Comparison of ENCODE assay signal across 8 mouse cellular contexts in genomic region chr8:126852184-126852583, GRCm38 (mm10).
A peak's percentile ranks its signal among the peaks of the same experiment; 100 is the strongest.
DNase-seq lines count a peak whose midpoint lies in the region; ATAC-seq and TF ChIP-seq lines count a peak whose summit lies in the region.

No protein-coding gene starts in this region.

- H3K9me3 ChIP-seq in CH12.LX (replicated peaks; ENCODE audit: low read length) = no peaks in the 10 kb centered on the region
- H3K9me3 ChIP-seq in hindbrain, embryonic 16.5 days (ENCODE audit: control insufficient read depth, low read length) = no peaks in the 10 kb centered on the region
- no peaks in the 10 kb centered on the region for H3K9me3 ChIP-seq in lung, embryonic 14.5 days (ENCODE audit: low read depth, low read length)

- in situ Hi-C loops in CH12.LX (cut with MboI; ENCODE audit: low pct_ligation_motif_present, low pct_unique_long_range_greater_than_20kb, low sequenced_read_pairs) = loop anchor here (5.0 kb wide), 1 partner anchor 65 kb away; no protein-coding TSS in a partner anchor

- TF ChIP-seq CTCF in heart, adult 2 months (IDR thresholded peaks at IDR 0.05) = no peak
- TF ChIP-seq CTCF in CH12.LX (conservative IDR thresholded peaks at IDR 0.05 in 1 of 2, IDR thresholded peaks at IDR 0.05 in 1 of 2; ENCODE audit: low read depth in 2 of 2, low read length in 2 of 2) = no peak
- TF ChIP-seq CTCF in lung, embryonic 14.5 days (IDR thresholded peaks at IDR 0.05; ENCODE audit: low read depth) = no peak

- no peak overlapping the region for H3K4me3 ChIP-seq in heart, adult 2 months
- no peak overlapping the region for H3K4me3 ChIP-seq in CH12.LX (replicated peaks in 1 of 3; ENCODE audit: low read depth in 2 of 3, low read length in 2 of 3, poor library complexity in 1 of 3)
- no peak overlapping the region for H3K4me3 ChIP-seq in hindbrain, embryonic 16.5 days (ENCODE audit: low read length)
- H3K4me3 ChIP-seq in lung, embryonic 14.5 days (ENCODE audit: low read depth, low read length) = no peak overlapping the region

- no peak for TF ChIP-seq EP300 in heart, adult 2 months (IDR thresholded peaks at IDR 0.05; ENCODE audit: insufficient read depth, low read depth, low read length)
- TF ChIP-seq EP300 in CH12.LX (IDR thresholded peaks at IDR 0.05; ENCODE audit: low read length) = peak; percentile 34; the same call in 1 of the 2 replicates

- dilution Hi-C loops in CH12.LX (cut with MboI; ENCODE audit: extremely low pct_ligation_motif_present, extremely low pct_unique_long_range_greater_than_20kb, low sequenced_read_pairs) = no loop called here

- peaks cover 37% of the 10 kb centered on the region for H3K4me1 ChIP-seq in heart, adult 2 months (ENCODE audit: control insufficient read depth, insufficient read depth, low read length)
- peaks cover 52 to 84% of the 10 kb centered on the region in 2 experiments for H3K4me1 ChIP-seq in CH12.LX (ENCODE audit: control insufficient read depth in 1 of 2, insufficient read depth in 2 of 2)
- no peaks in the 10 kb centered on the region for H3K4me1 ChIP-seq in hindbrain, embryonic 16.5 days (ENCODE audit: control insufficient read depth, insufficient read depth, low read depth, low read length)
- H3K4me1 ChIP-seq in lung, embryonic 14.5 days (ENCODE audit: insufficient read depth) = peaks cover 22% of the 10 kb centered on the region

- WGBS in heart, adult 2 months = 60% methylated on average over 5 of the region's 5 CpGs
- WGBS in hindbrain, embryonic 16.5 days = 76% methylated on average over 5 of the region's 5 CpGs
- 47% methylated on average over 5 of the region's 5 CpGs for WGBS in lung, embryonic 14.5 days

- intact Hi-C loops in heart, adult 2 months (cut with DNase I) = no loop called here
- intact Hi-C loops in heart, postnatal 36 days (cut with DNase I) = loop anchor here (2.0 kb wide), 1 partner anchor 17 kb away; no protein-coding TSS in a partner anchor

- ATAC-seq in hindbrain, embryonic 16.5 days = no peak
- no peak for ATAC-seq in lung, embryonic 14.5 days (ENCODE audit: insufficient read depth)

- peak in 1 of 2 experiments; percentile 42 for DNase-seq in heart, adult 2 months
- no peak for DNase-seq in heart, postnatal 36 days
- DNase-seq in CH12.LX (ENCODE audit: extremely low read depth) = no peak
- no peak for DNase-seq in lung, embryonic 14.5 days
- no peak for DNase-seq in frontal cortex, postnatal 36 days (ENCODE audit: low spot score in 2 of 2)
- DNase-seq in testis, postnatal 10 days (ENCODE audit: low spot score) = no peak
- DNase-seq in layer of hippocampus, adult 9-11 months = no peak

- H3K27me3 ChIP-seq in heart, adult 2 months (ENCODE audit: control insufficient read depth, insufficient read depth, low read length) = no peaks in the 10 kb centered on the region
- no peaks in the 10 kb centered on the region for H3K27me3 ChIP-seq in CH12.LX (replicated peaks)
- H3K27me3 ChIP-seq in hindbrain, embryonic 16.5 days (replicated peaks; ENCODE audit: control insufficient read depth, insufficient read depth, low read length) = no peaks in the 10 kb centered on the region
- no peaks in the 10 kb centered on the region for H3K27me3 ChIP-seq in lung, embryonic 14.5 days (ENCODE audit: insufficient read depth, low read length)

- H3K36me3 ChIP-seq in heart, adult 2 months (ENCODE audit: control insufficient read depth, insufficient read depth, low read length) = no peaks in the 10 kb centered on the region
- H3K36me3 ChIP-seq in CH12.LX (replicated peaks in 1 of 2; ENCODE audit: control insufficient read depth in 1 of 2, insufficient read depth in 1 of 2, low read length in 1 of 2) = no peaks in the 10 kb centered on the region
- H3K36me3 ChIP-seq in hindbrain, embryonic 16.5 days (ENCODE audit: control insufficient read depth, insufficient read depth, low read length) = no peaks in the 10 kb centered on the region
- no peaks in the 10 kb centered on the region for H3K36me3 ChIP-seq in lung, embryonic 14.5 days (ENCODE audit: insufficient read depth)

- TF ChIP-seq POLR2A in heart, adult 2 months (IDR thresholded peaks at IDR 0.05; ENCODE audit: insufficient read depth, low read depth, low read length) = no peak
- TF ChIP-seq POLR2A in CH12.LX (IDR thresholded peaks at IDR 0.05; ENCODE audit: low read depth, low read length) = no peak

- TF ChIP-seq RAD21 in CH12.LX (IDR thresholded peaks at IDR 0.05; ENCODE audit: low read depth, low read length) = no peak

- peak overlapping the region; percentile 84 for H3K27ac ChIP-seq in heart, adult 2 months
- H3K27ac ChIP-seq in CH12.LX (ENCODE audit: insufficient read depth, low read depth) = peak overlapping the region; percentile 76
- H3K27ac ChIP-seq in hindbrain, embryonic 16.5 days (ENCODE audit: low read depth, low read length) = peak overlapping the region; percentile 51; the same call in 1 of the 2 replicates
- H3K27ac ChIP-seq in lung, embryonic 14.5 days (ENCODE audit: low read depth) = peak overlapping the region; percentile 67

- no peak overlapping the region; the same call in 1 of the 2 replicates for H3K9ac ChIP-seq in heart, adult 2 months (ENCODE audit: low read depth, low read length)
- H3K9ac ChIP-seq in CH12.LX (ENCODE audit: insufficient read depth, low read depth) = no peak overlapping the region; the same call in 1 of the 2 replicates
- no peak overlapping the region for H3K9ac ChIP-seq in hindbrain, embryonic 16.5 days (ENCODE audit: low read depth, low read length)
- no peak overlapping the region for H3K9ac ChIP-seq in lung, embryonic 14.5 days

- no peak overlapping the region for H3K4me2 ChIP-seq in CH12.LX (ENCODE audit: insufficient read depth, low read depth, poor library complexity, severe bottlenecking)
- H3K4me2 ChIP-seq in hindbrain, embryonic 16.5 days (ENCODE audit: low read length) = no peak overlapping the region
- no peak overlapping the region for H3K4me2 ChIP-seq in lung, embryonic 14.5 days

- no peaks in the 10 kb centered on the region for H3K79me2 ChIP-seq in heart, adult 2 months (replicated peaks; ENCODE audit: control insufficient read depth, insufficient read depth, low read length)
- H3K79me2 ChIP-seq in CH12.LX (replicated peaks; ENCODE audit: control insufficient read depth, extremely low read depth, insufficient read depth, poor library complexity, severe bottlenecking) = no peaks in the 10 kb centered on the region

TF ChIP-seq in CH12.LX, 34 proteins besides CTCF, POLR2A, EP300 and RAD21:
- 0 out of 2 replicates have a peak, but pooled peaks have one; percentile 19 for TF ChIP-seq BHLHE40 (IDR thresholded peaks at IDR 0.05; ENCODE audit: low read depth, low read length)
- peak; percentile 25; the same call in 1 of the 2 replicates for TF ChIP-seq HCFC1 (IDR thresholded peaks at IDR 0.05; ENCODE audit: low read depth, low read length)
- TF ChIP-seq SIN3A (IDR thresholded peaks at IDR 0.05; ENCODE audit: low read length) = no peak
- TF ChIP-seq ETS1 (conservative IDR thresholded peaks at IDR 0.05; ENCODE audit: low read depth, low read length) = peak; percentile 33; the same call in 1 of the 2 replicates
